Mouse (Mus musculus): ENCODE measurements at regions not wholly inside any gene's neighbourhood (a gene's known extent, or its start where the extent isn't known, plus 50 kb on each side); places are given as distances from the start of the nearest gene placed in this dataset.

DNA sequence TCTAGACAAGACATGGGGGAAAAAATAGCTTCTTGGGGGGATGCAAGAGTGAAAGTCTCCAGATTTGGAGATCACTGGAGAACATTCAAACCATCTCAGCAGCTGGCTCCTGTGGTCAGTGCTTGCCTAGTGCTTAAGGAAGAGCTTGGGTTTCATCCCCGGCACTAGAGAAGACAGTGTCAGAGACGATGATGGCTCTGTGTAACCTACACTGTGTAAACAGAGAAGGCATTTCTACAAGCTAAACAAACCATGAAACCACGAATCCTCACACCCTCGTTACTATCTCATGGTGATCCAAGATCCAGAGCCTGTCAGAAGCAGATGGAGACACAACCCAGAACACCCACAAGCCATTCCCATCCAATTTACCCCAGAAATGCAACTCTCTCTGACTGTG is 100.5 kb downstream of the Zfp281 start:
- H3K36me3 ChIP-seq: no peaks in the 10 kb centered on the region
- no peak for ATAC-seq (ENCODE audit: low FRiP score, low read depth)
- no peaks in the 10 kb centered on the region for H3K9me3 ChIP-seq
- 0 out of 2 replicates have a peak, but pooled peaks cover 3% of the 10 kb centered on the region for H3K4me1 ChIP-seq (replicated peaks)
- H3K9ac ChIP-seq: no peak overlapping the region
- H3K4me3 ChIP-seq: no peak overlapping the region
- H3K27ac ChIP-seq (replicated peaks): no peak overlapping the region
- no peaks in the 10 kb centered on the region for H3K27me3 ChIP-seq
- WGBS: 79% methylated on average over 4 of the region's 4 CpGs
- H3K4me2 ChIP-seq: no peak overlapping the region

GRCm38 (mm10) chr1:136726145-136726935 is 101.6 kb downstream of the Zfp281 start:
- Histone ChIP-seq H3K4me2 (no peak overlapping the region), H3K36me3 (no peaks in the 10 kb centered on the region), H3K4me3 (no peak overlapping the region), H3K9ac (no peak overlapping the region), H3K4me1 (replicated peaks) (0 out of 2 replicates have a peak, but pooled peaks cover 3% of the 10 kb centered on the region), H3K9me3 (no peaks in the 10 kb centered on the region), H3K27me3 (peaks cover 4% of the 10 kb centered on the region; the same call in 1 of the 2 replicates), H3K27ac (replicated peaks) (no peak overlapping the region)
- no peak for ATAC-seq (ENCODE audit: low FRiP score, low read depth)
- WGBS: 51% methylated on average over 11 of the region's 11 CpGs

- H3K9ac ChIP-seq: no peak overlapping the region
- H3K4me2 ChIP-seq: no peak overlapping the region
- H3K27me3 ChIP-seq: peaks cover 6% of the 10 kb centered on the region; the same call in 1 of the 2 replicates
- ATAC-seq (ENCODE audit: low FRiP score, low read depth): no peak
- no peaks in the 10 kb centered on the region for H3K9me3 ChIP-seq
- H3K4me3 ChIP-seq: no peak overlapping the region
- H3K27ac ChIP-seq (replicated peaks): no peak overlapping the region
- WGBS: 21% methylated on average over 7 of the region's 7 CpGs
- no peaks in the 10 kb centered on the region for H3K36me3 ChIP-seq
- 0 out of 2 replicates have a peak, but pooled peaks cover 3% of the 10 kb centered on the region for H3K4me1 ChIP-seq (replicated peaks)
Measured at GRCm38 (mm10) chr1:136727868-136728631, 103.3 kb downstream of the Zfp281 start.

DNA sequence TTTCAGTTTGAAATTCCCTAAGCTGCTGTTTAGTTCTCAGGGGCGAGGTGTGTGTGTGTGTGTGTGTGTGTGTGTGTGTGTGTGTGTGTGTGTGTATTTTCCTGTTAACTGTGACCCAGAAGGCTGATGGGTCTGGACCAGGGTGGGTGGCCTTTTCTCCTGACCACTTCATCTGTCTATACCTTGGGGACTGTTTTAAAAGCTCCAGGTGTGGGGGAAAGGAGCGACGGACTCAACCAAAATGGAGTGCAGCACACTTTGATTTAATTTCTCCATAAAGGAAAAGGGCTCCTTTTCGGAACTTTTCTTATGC is 103.9 kb downstream of the Zfp281 start:
- Histone ChIP-seq H3K4me3 (no peak overlapping the region), H3K4me2 (no peak overlapping the region), H3K27me3 (peaks cover 6% of the 10 kb centered on the region; the same call in 1 of the 2 replicates), H3K27ac (replicated peaks) (no peak overlapping the region), H3K9me3 (no peaks in the 10 kb centered on the region), H3K36me3 (no peaks in the 10 kb centered on the region), H3K4me1 (replicated peaks) (0 out of 2 replicates have a peak, but pooled peaks cover 3% of the 10 kb centered on the region), H3K9ac (no peak overlapping the region)
- ATAC-seq (ENCODE audit: low FRiP score, low read depth): no peak
- WGBS: 74% methylated on average over 4 of the region's 4 CpGs

GRCm38 (mm10) chr1:136730638-136731037 is 105.9 kb downstream of the Zfp281 start:
- no peak for ATAC-seq (ENCODE audit: low FRiP score, low read depth)
- WGBS: 45% methylated on average over 11 of the region's 11 CpGs

GRCm38 (mm10) chr1:136738030-136738429 is 113.3 kb downstream of the Zfp281 start:
- no peaks in the 10 kb centered on the region for H3K4me1 ChIP-seq (replicated peaks)
- H3K9me3 ChIP-seq: no peaks in the 10 kb centered on the region
- H3K9ac ChIP-seq: no peak overlapping the region
- 14% methylated on average over 5 of the region's 5 CpGs for WGBS
- ATAC-seq (ENCODE audit: low FRiP score, low read depth): no peak
- no peak overlapping the region for H3K4me2 ChIP-seq
- H3K4me3 ChIP-seq: no peak overlapping the region
- H3K27me3 ChIP-seq: no peaks in the 10 kb centered on the region
- H3K27ac ChIP-seq (replicated peaks): no peak overlapping the region
- no peaks in the 10 kb centered on the region for H3K36me3 ChIP-seq

More at GRCm38 (mm10) chr1:136730638-136731037, 105.9 kb downstream of the Zfp281 start:
- H3K9ac ChIP-seq: no peak overlapping the region
- 0 out of 2 replicates have a peak, but pooled peaks cover 3% of the 10 kb centered on the region for H3K4me1 ChIP-seq (replicated peaks)
- H3K27me3 ChIP-seq: peaks cover 6% of the 10 kb centered on the region; the same call in 1 of the 2 replicates
- no peak overlapping the region for H3K4me2 ChIP-seq
- H3K27ac ChIP-seq (replicated peaks): no peak overlapping the region
- H3K4me3 ChIP-seq: no peak overlapping the region
- no peaks in the 10 kb centered on the region for H3K36me3 ChIP-seq
- no peaks in the 10 kb centered on the region for H3K9me3 ChIP-seq

DNA sequence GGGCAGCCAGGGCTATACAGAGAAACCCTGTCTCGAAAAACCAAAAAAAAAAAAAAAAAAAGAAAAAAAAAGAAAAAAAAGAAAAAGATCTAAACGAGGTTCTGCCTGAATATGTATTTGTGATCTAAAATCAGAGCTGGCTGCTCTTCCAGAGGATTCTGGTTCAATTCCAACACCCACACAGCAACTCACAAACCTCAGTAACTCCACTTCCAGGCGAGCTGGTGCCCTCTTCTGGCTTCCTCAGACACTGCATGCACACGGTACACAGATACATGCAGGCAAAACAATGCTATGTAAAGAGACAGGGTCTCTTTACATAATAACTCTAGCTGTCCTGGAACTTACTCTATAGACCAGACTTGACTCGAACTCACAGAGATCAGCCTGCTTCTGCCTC is 114.8 kb downstream of the Zfp281 start:
- 85% methylated on average over 5 of the region's 5 CpGs for WGBS
- no peaks in the 10 kb centered on the region for H3K4me1 ChIP-seq (replicated peaks)
- no peak overlapping the region for H3K27ac ChIP-seq (replicated peaks)
- H3K4me3 ChIP-seq: no peak overlapping the region
- no peaks in the 10 kb centered on the region for H3K27me3 ChIP-seq
- no peak for ATAC-seq (ENCODE audit: low FRiP score, low read depth)
- H3K36me3 ChIP-seq: no peaks in the 10 kb centered on the region
- no peak overlapping the region for H3K4me2 ChIP-seq
- no peaks in the 10 kb centered on the region for H3K9me3 ChIP-seq
- no peak overlapping the region for H3K9ac ChIP-seq

GRCm38 (mm10) chr1:136741061-136741460 is 116.4 kb downstream of the Zfp281 start:
- Histone ChIP-seq H3K4me3 (no peak overlapping the region), H3K9ac (no peak overlapping the region), H3K9me3 (no peaks in the 10 kb centered on the region), H3K27ac (replicated peaks) (no peak overlapping the region), H3K4me1 (replicated peaks) (no peaks in the 10 kb centered on the region), H3K27me3 (no peaks in the 10 kb centered on the region), H3K4me2 (no peak overlapping the region), H3K36me3 (no peaks in the 10 kb centered on the region)
- no peak for ATAC-seq (ENCODE audit: low FRiP score, low read depth)
- 91% methylated on average over 10 of the region's 10 CpGs for WGBS

GRCm38 (mm10) chr1:136749188-136749587 is 124.5 kb downstream of the Zfp281 start:
- Histone ChIP-seq H3K4me1 (replicated peaks) (no peaks in the 10 kb centered on the region), H3K9me3 (no peaks in the 10 kb centered on the region), H3K36me3 (no peaks in the 10 kb centered on the region), H3K4me3 (no peak overlapping the region), H3K27me3 (no peaks in the 10 kb centered on the region), H3K4me2 (no peak overlapping the region), H3K9ac (no peak overlapping the region), H3K27ac (replicated peaks) (no peak overlapping the region)
- ATAC-seq (ENCODE audit: low FRiP score, low read depth): no peak
- WGBS: 57% methylated on average over 8 of the region's 8 CpGs

DNA sequence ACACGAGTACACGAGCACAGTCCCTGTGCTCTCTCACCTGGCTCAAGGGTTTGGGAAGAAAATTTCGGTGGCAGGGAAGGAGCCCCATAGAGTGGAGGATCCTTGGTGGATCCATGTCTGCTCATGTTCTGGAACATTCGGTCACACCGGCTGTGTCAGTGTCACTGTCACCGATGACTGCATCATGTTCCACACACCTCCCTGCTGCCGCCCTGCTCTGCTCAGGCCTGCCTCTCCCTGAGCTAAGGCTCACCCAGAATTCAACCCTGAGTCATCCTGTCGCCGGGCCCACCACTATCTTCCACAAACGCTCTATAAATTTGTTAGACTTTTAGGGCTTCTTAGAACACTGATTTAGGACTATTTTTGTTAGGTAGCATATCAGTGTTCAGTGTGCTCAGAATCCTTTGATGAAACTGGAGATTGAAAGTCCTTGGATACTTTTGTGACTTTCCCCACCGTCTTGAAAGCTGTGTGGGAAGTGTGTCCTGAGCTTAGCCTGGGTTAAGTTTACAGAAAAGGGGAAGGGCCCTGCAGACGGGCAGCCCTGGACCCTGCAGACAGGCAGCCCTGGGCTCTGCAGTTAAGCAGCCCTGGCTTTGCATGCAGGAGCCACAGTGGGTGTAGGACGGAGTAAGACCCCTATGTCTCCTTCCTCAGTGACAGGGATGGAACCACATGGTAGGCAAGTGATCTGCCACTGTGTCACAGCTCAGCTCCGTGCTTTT is 126.9 kb downstream of the Zfp281 start:
- H3K36me3 ChIP-seq: no peaks in the 10 kb centered on the region
- H3K4me1 ChIP-seq (replicated peaks): no peaks in the 10 kb centered on the region
- H3K27ac ChIP-seq (replicated peaks): no peak overlapping the region
- H3K4me2 ChIP-seq: no peak overlapping the region
- H3K4me3 ChIP-seq: no peak overlapping the region
- ATAC-seq (ENCODE audit: low FRiP score, low read depth): no peak
- WGBS: 84% methylated on average over 14 of the region's 14 CpGs
- no peaks in the 10 kb centered on the region for H3K9me3 ChIP-seq
- no peak overlapping the region for H3K9ac ChIP-seq
- no peaks in the 10 kb centered on the region for H3K27me3 ChIP-seq

- Histone ChIP-seq H3K27ac (replicated peaks) (no peak overlapping the region), H3K4me1 (replicated peaks) (no peaks in the 10 kb centered on the region), H3K36me3 (no peaks in the 10 kb centered on the region), H3K27me3 (no peaks in the 10 kb centered on the region), H3K4me2 (no peak overlapping the region), H3K9me3 (no peaks in the 10 kb centered on the region), H3K4me3 (no peak overlapping the region), H3K9ac (no peak overlapping the region)
- 94% methylated on average over 6 of the region's 6 CpGs for WGBS
- no peak for ATAC-seq (ENCODE audit: low FRiP score, low read depth)
Measured at GRCm38 (mm10) chr1:136754286-136754685, 129.6 kb downstream of the Zfp281 start.

GRCm38 (mm10) chr1:136758730-136759129 is 134.0 kb downstream of the Zfp281 start:
- Histone ChIP-seq H3K4me2 (no peak overlapping the region), H3K27ac (replicated peaks) (no peak overlapping the region), H3K4me3 (no peak overlapping the region), H3K4me1 (replicated peaks) (no peaks in the 10 kb centered on the region), H3K36me3 (no peaks in the 10 kb centered on the region), H3K9ac (no peak overlapping the region), H3K9me3 (no peaks in the 10 kb centered on the region), H3K27me3 (no peaks in the 10 kb centered on the region)
- 62% methylated on average over 10 of the region's 10 CpGs for WGBS
- no peak for ATAC-seq (ENCODE audit: low FRiP score, low read depth)
